Mouse (Mus musculus) megakaryocyte progenitor cell, adult 5-6 weeks (primary cell): Measurements from ENCODE around the gene Olfr420. TPM values are rescaled to one million over a fixed set of nuclear protein-coding genes. Genes with fewer than 3 reads are reported as not detected.
A peak's percentile ranks its signal among the peaks of the same experiment; 100 is the strongest.

ENCODE experiments used
- ATAC-seq: replicated peaks from 2 replicates; pipeline ENCODE4 v1.8.0; 2016; ENCODE audit warnings: mild to moderate bottlenecking, moderate TSS enrichment, inconsistent platforms; ENCODE audit not compliant: poor library complexity
- total RNA-seq, 2 experiments: library from RNA; stranded (forward) in 1 of 2; stranded (reverse) in 1 of 2; fragments of 157-497, 149-512 nt in 1 of 2; fragments of 200-1000 nt in 1 of 2; gene quantifications; 2 replicates each; pipeline versions ENCODE4 v1.2.3 to v1.2.4; 2015 to 2017

Gene Olfr420
- not detected in 2 replicates for total RNA-seq (2015)
- total RNA-seq (2017): not detected in 2 replicates

- no peak for ATAC-seq
Measured at GRCm38 (mm10) chr1:174155333-174155732, at the start of gene Olfr420. Gene Olfr420 (plus strand): TSS chr1:174155633.

DNA sequence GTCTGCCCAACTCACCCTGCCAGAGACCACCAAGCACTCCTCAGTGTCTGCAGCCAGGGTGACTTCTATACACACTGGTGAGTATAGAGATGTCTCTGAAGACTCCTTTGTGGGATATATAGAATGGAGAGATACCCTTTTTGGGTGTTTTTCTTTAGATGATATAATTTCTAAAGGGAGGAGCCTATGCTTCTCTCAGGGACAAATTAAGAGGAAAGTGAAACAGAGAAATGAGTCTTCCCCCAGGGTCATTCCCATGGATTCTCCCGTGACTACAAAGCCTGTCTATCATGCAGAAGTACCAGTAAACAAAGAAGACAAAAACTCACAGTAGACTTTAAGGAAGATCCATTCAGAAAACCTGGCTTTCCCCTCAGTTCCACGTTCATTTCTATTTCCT, 34.4 kb upstream of the Olfr420 start, which contains the start of gene Olfr231:
TSS of gene Olfr231 (minus strand) at position 101 of the 400 bp plus-strand sequence.
- ATAC-seq: no peak

GRCm38 (mm10) chr1:174131217-174131616, 24.2 kb upstream of the Olfr420 start, which contains the start of gene Olfr424:
Gene Olfr424 (plus strand): TSS chr1:174131517.
- ATAC-seq: no peak

GRCm38 (mm10) chr1:174131999-174132398, 23.4 kb upstream of the Olfr420 start:
- ATAC-seq: no peak

GRCm38 (mm10) chr1:174141384-174141783, 14.0 kb upstream of the Olfr420 start:
- peak; percentile 29; the same call in 1 of the 2 replicates for ATAC-seq

- ATAC-seq: no peak
Measured at GRCm38 (mm10) chr1:174146696-174147095, 8.7 kb upstream of the Olfr420 start.

GRCm38 (mm10) chr1:174149289-174149688, 6.1 kb upstream of the Olfr420 start:
- no peak for ATAC-seq

DNA sequence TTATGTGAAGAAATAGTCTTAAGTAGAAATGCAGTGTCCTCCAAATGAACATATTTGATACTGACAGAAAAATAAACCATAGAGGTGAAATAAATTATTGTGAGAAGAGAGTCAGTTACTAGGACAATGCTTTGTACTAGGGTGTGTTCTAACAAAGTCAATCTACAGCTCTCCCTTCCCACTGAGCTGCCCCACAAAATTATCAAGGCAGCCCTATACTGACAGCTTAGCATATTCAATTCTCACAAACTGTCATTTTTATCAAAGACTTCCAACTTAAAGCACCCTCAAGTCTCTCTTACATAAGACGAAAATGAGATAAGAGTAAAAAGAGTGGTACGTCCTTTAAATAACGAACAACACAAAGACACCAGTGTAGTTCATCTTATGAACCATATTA, 2.2 kb downstream of the Olfr420 start:
- peak; percentile 37; the same call in 1 of the 2 replicates for ATAC-seq

GRCm38 (mm10) chr1:174158512-174158911, 3.1 kb downstream of the Olfr420 start:
- peak; percentile 35 for ATAC-seq

DNA sequence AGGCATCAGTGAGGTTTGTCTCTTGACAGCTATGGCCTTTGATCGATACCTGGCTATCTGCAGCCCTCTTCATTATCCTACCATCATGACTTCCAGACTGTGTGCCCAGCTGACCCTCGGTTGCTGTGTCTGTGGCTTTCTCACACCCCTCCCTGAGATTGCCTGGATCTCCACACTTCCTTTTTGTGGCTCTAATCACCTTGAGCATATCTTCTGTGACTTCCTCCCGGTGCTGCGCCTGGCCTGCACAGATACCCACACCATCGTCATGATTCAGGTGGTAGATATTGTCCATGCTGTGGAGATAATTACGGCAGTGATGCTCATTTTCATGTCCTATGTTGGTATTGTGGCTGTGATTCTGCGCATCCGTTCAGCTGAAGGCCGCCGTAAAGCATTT, 3.7 kb downstream of the Olfr420 start:
- ATAC-seq: peak; percentile 93

DNA sequence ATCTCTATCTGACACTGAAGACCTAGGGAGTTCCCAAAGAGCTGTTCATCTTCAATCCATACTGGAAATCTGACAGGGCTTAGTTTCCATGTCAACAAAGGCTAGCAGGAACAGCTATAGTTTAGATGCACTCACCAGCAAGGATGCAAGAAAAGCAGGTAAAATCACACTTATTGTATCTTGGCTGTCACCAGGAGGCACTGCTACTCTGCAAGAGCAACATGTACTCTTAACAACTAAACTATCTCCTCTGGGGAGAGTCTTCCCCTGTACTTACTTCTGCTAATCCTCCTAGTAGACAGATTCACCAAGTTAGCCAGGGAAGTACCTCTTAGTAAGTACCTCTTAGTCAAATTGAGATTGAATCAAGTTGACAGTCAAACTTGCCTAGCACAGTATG, 13.6 kb downstream of the Olfr420 start:
- ATAC-seq: peak; percentile 29; the same call in 1 of the 2 replicates

DNA sequence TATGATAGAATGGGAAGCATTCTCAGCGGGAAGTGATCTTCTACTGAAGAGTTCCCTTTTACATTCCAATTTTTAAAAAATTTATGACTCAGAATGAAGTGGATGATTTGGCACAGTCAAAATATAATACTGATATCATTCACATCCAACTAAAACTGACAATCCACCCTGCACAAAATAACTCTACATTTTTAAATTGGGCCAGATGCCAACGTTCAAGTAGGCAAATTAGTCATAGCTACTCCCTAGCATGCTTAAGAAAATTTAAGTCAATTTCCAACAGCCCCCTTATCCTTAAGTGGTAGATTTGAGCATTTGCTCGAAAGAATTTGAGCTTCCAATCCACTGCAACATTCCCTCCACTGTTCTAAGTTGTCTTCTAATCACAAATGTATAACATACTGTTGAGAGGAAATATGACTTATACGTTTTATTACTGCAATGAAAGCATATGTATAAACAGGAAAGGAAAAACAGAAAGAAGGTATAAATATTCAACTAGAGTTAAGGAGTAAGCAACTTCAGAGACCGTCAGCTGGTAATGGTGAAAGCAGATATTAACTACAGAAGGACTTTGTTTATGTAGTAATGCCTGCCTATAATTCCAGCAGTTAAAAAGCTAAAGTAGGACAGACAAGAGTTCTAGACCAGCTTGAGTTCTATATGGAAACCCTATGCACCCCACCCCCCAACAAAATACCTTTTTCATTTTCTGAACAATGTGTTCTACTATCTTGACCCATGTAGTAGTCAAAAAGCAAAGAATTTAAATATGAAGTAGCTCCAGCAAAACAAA, 15.5 kb downstream of the Olfr420 start:
- ATAC-seq: no peak

DNA sequence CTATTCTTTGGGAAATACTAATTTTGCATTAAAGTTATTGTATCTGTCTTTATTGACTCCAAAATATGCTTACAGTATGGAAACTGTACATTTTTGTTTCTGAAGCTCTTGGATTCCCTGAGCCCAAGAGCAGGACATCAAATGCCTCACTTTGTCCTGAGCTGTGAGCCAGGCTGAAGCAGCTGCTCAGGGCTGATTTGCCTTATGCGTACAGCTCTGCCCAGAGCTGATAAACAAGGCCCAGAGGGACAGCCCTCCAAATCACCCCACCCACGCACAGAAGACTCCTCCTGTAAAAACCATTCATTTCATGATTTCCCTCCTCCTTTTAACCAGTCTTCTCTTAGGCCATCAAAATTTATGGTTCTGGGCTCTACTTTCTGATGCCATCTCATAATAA, 16.1 kb downstream of the Olfr420 start:
- ATAC-seq: peak; percentile 91

GRCm38 (mm10) chr1:174172605-174173004, 17.2 kb downstream of the Olfr420 start, which contains the start of gene Spta1:
Gene Spta1 (plus strand): TSS chr1:174172776.
- ATAC-seq: peak; percentile 83

DNA sequence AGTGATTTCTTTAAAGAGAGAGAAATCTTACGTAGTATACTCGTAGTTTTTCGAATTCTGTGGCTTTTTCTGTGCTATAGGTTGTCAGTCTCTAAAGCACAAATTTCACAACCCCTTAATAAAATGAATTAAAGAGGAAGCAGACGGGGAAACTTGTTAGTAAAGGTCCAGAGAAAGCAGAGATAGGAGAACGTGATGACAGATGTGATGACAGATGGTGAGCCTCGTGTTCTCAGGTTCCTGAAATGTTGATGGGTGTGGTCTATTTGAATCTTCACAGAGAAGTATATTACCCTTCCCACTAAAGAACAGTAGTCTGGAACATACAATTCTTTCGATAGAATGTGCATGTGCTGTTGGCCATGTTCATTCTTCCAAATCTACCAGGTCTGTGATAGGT, 49.3 kb downstream of the Olfr420 start:
- peak; percentile 89 for ATAC-seq

Other genes starting within 250 kb of the Olfr420 start
- gene Ifi211, start 242.6 kb upstream of the Olfr420 start, total RNA-seq (2015): 6.8 and 13.6 TPM in 2 replicates
- 13.6 and 14.5 TPM in 2 replicates for gene Ifi211, start 242.6 kb upstream of the Olfr420 start, total RNA-seq (2017)
- gene Mndal, start 213.1 kb upstream of the Olfr420 start, total RNA-seq (2015): 112 and 113 TPM in 2 replicates
- 70.3 and 92.9 TPM in 2 replicates for gene Mndal, start 213.1 kb upstream of the Olfr420 start, total RNA-seq (2017)
- 59.5 and 87.9 TPM in 2 replicates for gene Ifi203, start 213.0 kb upstream of the Olfr420 start, total RNA-seq (2015)
- gene Ifi203, start 213.0 kb upstream of the Olfr420 start, total RNA-seq (2017): 29.0 and 43.0 TPM in 2 replicates
- gene Ifi202b, start 172.9 kb upstream of the Olfr420 start, total RNA-seq (2015): not detected in 2 replicates
- gene Ifi202b, start 172.9 kb upstream of the Olfr420 start, total RNA-seq (2017): not detected in 2 replicates
- gene Ifi205, start 123.8 kb upstream of the Olfr420 start, total RNA-seq (2015): 5.5 and 7.7 TPM in 2 replicates
- gene Ifi205, start 123.8 kb upstream of the Olfr420 start, total RNA-seq (2017): 1.8 and 6.5 TPM in 2 replicates
- 0.27 TPM in 1 of 2 replicates, not detected in the other for gene Olfr433, start 114.9 kb upstream of the Olfr420 start, total RNA-seq (2015)
- gene Olfr433, start 114.9 kb upstream of the Olfr420 start, total RNA-seq (2017): 0.12 and 0.17 TPM in 2 replicates
- not detected in 2 replicates for gene Olfr432, start 106.4 kb upstream of the Olfr420 start, total RNA-seq (2015)
- under 0.01 TPM in 1 of 2 replicates, not detected in the other for gene Olfr432, start 106.4 kb upstream of the Olfr420 start, total RNA-seq (2017)
- not detected in 2 replicates for gene Olfr430, start 89.0 kb upstream of the Olfr420 start, total RNA-seq (2015)
- gene Olfr430, start 89.0 kb upstream of the Olfr420 start, total RNA-seq (2017): not detected in 2 replicates
- gene Olfr429, start 71.3 kb upstream of the Olfr420 start, total RNA-seq (2015): not detected in 2 replicates
- gene Olfr429, start 71.3 kb upstream of the Olfr420 start, total RNA-seq (2017): not detected in 2 replicates
- not detected in 2 replicates for gene Olfr427, start 58.7 kb upstream of the Olfr420 start, total RNA-seq (2015)
- gene Olfr427, start 58.7 kb upstream of the Olfr420 start, total RNA-seq (2017): not detected in 2 replicates
- not detected in 2 replicates for gene Olfr231, start 34.5 kb upstream of the Olfr420 start, total RNA-seq (2015)
- not detected in 2 replicates for gene Olfr231, start 34.5 kb upstream of the Olfr420 start, total RNA-seq (2017)
- gene Olfr424, start 24.1 kb upstream of the Olfr420 start, total RNA-seq (2015): not detected in 2 replicates
- gene Olfr424, start 24.1 kb upstream of the Olfr420 start, total RNA-seq (2017): not detected in 2 replicates
- 1.3 and 4.1 TPM in 2 replicates for gene Spta1, start 17.1 kb downstream of the Olfr420 start, total RNA-seq (2015)
- gene Spta1, start 17.1 kb downstream of the Olfr420 start, total RNA-seq (2017): 5.9 and 9.9 TPM in 2 replicates
- gene Olfr419, start 96.4 kb downstream of the Olfr420 start, total RNA-seq (2015): not detected in 2 replicates
- gene Olfr419, start 96.4 kb downstream of the Olfr420 start, total RNA-seq (2017): not detected in 2 replicates
- not detected in 2 replicates for gene Mptx1, start 174.9 kb downstream of the Olfr420 start, total RNA-seq (2015)
- gene Mptx1, start 174.9 kb downstream of the Olfr420 start, total RNA-seq (2017): not detected in 2 replicates
- 0.42 and 2.4 TPM in 2 replicates for gene Olfr417, start 209.5 kb downstream of the Olfr420 start, total RNA-seq (2015)
- gene Olfr417, start 209.5 kb downstream of the Olfr420 start, total RNA-seq (2017): 0.44 and 0.67 TPM in 2 replicates
- gene Olfr248, start 235.4 kb downstream of the Olfr420 start, total RNA-seq (2015): 0.52 and 0.54 TPM in 2 replicates
- gene Olfr248, start 235.4 kb downstream of the Olfr420 start, total RNA-seq (2017): not detected in 2 replicates